Mouse (Mus musculus) embryonic facial prominence, embryonic 11.5 days (tissue): ENCODE data around the gene Vwa7. TPM values are rescaled to one million over a fixed set of nuclear protein-coding genes. Genes with fewer than 3 reads are reported as not detected.

ENCODE experiments used
- ATAC-seq: fragments of 200-750 bp; cut with Nextera tagmentation; replicated peaks from 2 replicates; pipeline ENCODE4 v1.8.0; 2017; ENCODE audit warnings: low read depth; ENCODE audit not compliant: insufficient number of reproducible peaks, low FRiP score, low TSS enrichment
- DNase-seq: peaks from one replicate; pipeline ENCODE4 v3.0.0-alpha.2; 2015; ENCODE audit warnings: low spot score
- H3K27ac ChIP-seq: fragments of 300-500 bp; sonication (generic); replicated peaks from 2 replicates; pipeline ENCODE4 v1.5.1; 2014; ENCODE audit warnings: mild to moderate bottlenecking, low read depth, low read length, control low read depth
- H3K27me3 ChIP-seq: fragments of 300-500 bp; sonication (generic); 2 replicates; pipeline ENCODE4 v1.6.1; 2014; ENCODE audit warnings: mild to moderate bottlenecking, low read length, moderate library complexity, mixed read lengths; ENCODE audit not compliant: control insufficient read depth, insufficient read depth
- H3K36me3 ChIP-seq: fragments of 300-500 bp; sonication (generic); replicated peaks from 2 replicates; pipeline ENCODE4 v1.6.1; 2014; ENCODE audit warnings: low read depth, mild to moderate bottlenecking, low read length, moderate library complexity, mixed read lengths; ENCODE audit not compliant: control insufficient read depth, insufficient read depth
- H3K4me1 ChIP-seq: fragments of 300-500 bp; sonication (generic); 2 replicates; pipeline ENCODE4 v1.6.1; 2014; ENCODE audit warnings: low read length, mixed read lengths; ENCODE audit not compliant: control insufficient read depth, insufficient read depth
- H3K4me2 ChIP-seq: fragments of 300-500 bp; sonication (generic); 2 replicates; pipeline ENCODE4 v1.6.1; 2014; ENCODE audit warnings: low read depth, mild to moderate bottlenecking, control low read depth, low read length, moderate library complexity
- H3K4me3 ChIP-seq: fragments of 300-500 bp; sonication (generic); 2 replicates; pipeline ENCODE4 v1.5.1; 2014; ENCODE audit warnings: low read depth, low read length, control low read depth
- H3K9ac ChIP-seq: fragments of 300-500 bp; sonication (generic); replicated peaks from 2 replicates; pipeline ENCODE4 v1.6.1; 2014; ENCODE audit warnings: mild to moderate bottlenecking, control low read depth, low read length
- H3K9me3 ChIP-seq: fragments of 300-500 bp; sonication (generic); replicated peaks from 2 replicates; pipeline ENCODE4 v1.6.1; 2016; ENCODE audit warnings: mild to moderate bottlenecking, low read length, inconsistent platforms, mixed read lengths; ENCODE audit not compliant: control insufficient read depth
- WGBS: fragments of 180-500 bp; shearing (Covaris S2); extraction: QIAGEN DNeasy Blood & Tissue Kit; methylation state at CpG from one replicate; pipeline ENCODE4 v1.1.7; 2014; 5-methylcytosine and 5-hydroxymethylcytosine counted together
- polyA plus RNA-seq: library from polyadenylated mRNA; unstranded; fragments of >200 nt; fragmentation: Nextera tagmentation; extraction: Ambion mirVana; gene quantifications from 2 replicates; pipeline ENCODE4 v1.2.1, GENCODE M21; 2014

The Vwa7 gene
- polyA plus RNA-seq, 1 experiment from 2014 or later: 0.17 TPM

DNA sequence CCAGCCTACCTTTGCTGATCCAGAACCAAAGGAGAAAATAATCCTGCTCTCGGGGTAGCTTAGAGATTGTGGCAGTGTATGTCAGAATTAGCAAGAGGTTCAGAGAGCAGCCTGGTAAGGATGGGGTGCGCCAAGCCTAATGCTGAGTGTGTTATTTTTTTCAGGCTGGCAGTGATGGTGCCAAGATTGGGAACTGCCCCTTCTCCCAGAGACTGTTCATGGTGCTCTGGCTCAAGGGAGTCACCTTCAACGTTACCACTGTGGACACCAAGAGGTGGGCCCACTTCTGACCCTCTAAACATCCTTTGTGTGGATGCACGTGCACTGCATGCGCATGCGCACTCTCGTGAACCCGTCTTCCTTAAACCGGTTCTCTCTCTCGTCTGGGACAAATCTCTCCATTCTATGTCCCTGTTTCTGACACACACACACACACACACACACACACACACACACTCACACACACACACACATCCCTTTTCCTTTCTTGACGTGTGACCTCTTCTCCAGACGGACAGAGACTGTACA is 36.0 kb downstream of the Vwa7 start:
- Histone ChIP-seq H3K4me1 (peaks cover 2% of the 10 kb centered on the region), H3K9ac (peak overlapping the region; percentile 93), H3K27me3 (no peaks in the 10 kb centered on the region), H3K27ac (peak overlapping the region; percentile 97), H3K4me2 (peak overlapping the region; percentile 89; the same call in 1 of the 2 replicates), H3K9me3 (no peaks in the 10 kb centered on the region), H3K4me3 (peak overlapping the region; percentile 71), H3K36me3 (peaks cover 8% of the 10 kb centered on the region)
- 80% methylated on average over 12 of the region's 12 CpGs for WGBS
- DNase-seq (no peak), ATAC-seq (no peak)

DNA sequence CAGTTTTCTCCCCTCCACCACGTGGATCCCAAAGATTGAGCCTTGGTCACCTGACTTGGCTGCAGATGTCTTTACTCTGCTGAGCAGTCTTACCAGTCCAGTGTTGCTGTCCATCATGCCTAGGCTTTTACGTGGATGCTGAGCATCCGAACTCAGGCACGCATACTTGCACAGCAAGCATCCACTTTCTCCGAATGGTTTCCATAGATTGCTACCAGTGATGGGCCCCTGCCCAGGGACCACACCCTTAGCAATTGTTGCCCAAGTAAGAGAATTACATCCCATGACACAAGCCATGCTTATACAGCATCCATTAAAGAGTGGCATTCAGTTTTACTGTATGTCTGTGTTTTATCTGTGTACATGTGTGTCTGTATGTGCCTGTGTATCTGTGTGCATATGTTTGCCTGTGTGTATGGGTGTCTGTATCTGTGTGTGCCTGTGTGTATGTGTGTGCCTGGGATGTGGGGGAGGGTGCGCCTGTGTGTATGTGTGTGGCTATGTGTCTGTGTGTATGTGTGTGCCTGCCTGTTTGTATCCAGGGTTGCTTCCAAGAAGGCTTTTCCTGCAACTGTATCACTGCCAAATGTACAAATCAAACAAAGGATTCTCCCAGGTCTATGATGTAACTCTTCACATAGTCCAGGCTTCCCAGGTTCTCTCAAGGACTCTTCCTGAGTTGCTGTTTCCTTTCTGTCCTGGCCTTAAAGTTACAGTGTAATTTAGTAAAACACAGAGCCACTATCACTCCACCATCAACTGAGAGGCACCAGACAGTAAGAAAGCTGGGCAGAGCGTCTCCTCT is 39.5 kb downstream of the Vwa7 start:
- no peaks in the 10 kb centered on the region for H3K27me3 ChIP-seq
- no peak overlapping the region for H3K4me2 ChIP-seq
- H3K4me1 ChIP-seq: peaks cover 13% of the 10 kb centered on the region
- peaks cover 9% of the 10 kb centered on the region for H3K36me3 ChIP-seq
- no peak overlapping the region for H3K9ac ChIP-seq
- H3K27ac ChIP-seq: no peak overlapping the region
- H3K9me3 ChIP-seq: no peaks in the 10 kb centered on the region
- ATAC-seq: no peak
- DNase-seq: no peak
- WGBS: 94% methylated on average over 7 of the region's 7 CpGs
- no peak overlapping the region for H3K4me3 ChIP-seq

DNA sequence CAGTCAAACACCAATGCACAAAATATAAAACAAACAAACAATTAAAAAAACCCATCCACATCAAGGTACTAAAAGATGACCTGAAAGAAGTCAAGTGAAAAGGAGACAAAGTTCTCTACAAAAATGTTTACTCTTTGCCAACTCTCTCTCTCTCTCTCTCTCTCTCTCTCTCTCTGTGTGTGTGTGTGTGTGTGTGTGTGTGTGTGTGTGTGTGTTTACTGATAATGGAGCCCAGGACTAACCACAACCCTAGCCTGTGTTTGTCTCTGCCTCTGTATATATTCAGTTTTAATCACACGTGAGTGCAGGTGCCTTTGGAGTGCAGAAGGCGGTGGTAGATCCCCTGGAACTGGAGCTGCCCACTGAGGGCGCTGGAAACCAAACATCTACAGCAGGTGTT is 40.7 kb downstream of the Vwa7 start:
- no peak overlapping the region for H3K9ac ChIP-seq
- no peaks in the 10 kb centered on the region for H3K9me3 ChIP-seq
- peaks cover 13% of the 10 kb centered on the region for H3K4me1 ChIP-seq
- 80% methylated on average over 3 of the region's 3 CpGs for WGBS
- no peak overlapping the region for H3K4me2 ChIP-seq
- no peak overlapping the region for H3K27ac ChIP-seq
- DNase-seq (no peak), ATAC-seq (no peak)
- H3K27me3 ChIP-seq: no peaks in the 10 kb centered on the region
- no peak overlapping the region for H3K4me3 ChIP-seq
- H3K36me3 ChIP-seq: peaks cover 17% of the 10 kb centered on the region

DNA sequence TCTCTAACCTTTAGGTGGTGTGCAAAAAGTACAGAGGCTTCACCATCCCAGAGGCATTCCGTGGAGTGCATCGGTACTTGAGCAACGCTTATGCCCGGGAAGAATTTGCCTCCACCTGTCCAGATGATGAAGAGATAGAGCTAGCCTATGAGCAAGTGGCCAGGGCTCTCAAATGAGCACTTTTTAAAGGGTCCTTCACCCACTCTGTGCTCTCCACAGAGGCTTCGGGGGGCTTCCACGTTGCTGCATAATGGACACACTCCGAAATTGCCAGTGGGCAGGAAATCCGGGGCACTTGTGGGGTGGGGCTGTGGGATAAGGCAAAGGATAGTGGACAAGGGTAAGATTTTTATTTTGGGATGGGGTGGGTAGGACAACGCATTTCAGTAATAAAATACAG is 41.9 kb downstream of the Vwa7 start:
- H3K27ac ChIP-seq: no peak overlapping the region
- 0 out of 2 replicates have a peak overlapping the region, but pooled peaks have one; percentile 5 for H3K4me3 ChIP-seq
- WGBS: 63% methylated on average over 9 of the region's 9 CpGs
- peaks cover 12% of the 10 kb centered on the region for H3K4me1 ChIP-seq
- no peaks in the 10 kb centered on the region for H3K27me3 ChIP-seq
- ATAC-seq (no peak), DNase-seq (no peak)
- H3K9ac ChIP-seq: peak overlapping the region; percentile 9; the same call in 1 of the 2 replicates
- H3K4me2 ChIP-seq: no peak overlapping the region; the same call in 1 of the 2 replicates
- H3K36me3 ChIP-seq: peaks cover 17% of the 10 kb centered on the region
- no peaks in the 10 kb centered on the region for H3K9me3 ChIP-seq

DNA sequence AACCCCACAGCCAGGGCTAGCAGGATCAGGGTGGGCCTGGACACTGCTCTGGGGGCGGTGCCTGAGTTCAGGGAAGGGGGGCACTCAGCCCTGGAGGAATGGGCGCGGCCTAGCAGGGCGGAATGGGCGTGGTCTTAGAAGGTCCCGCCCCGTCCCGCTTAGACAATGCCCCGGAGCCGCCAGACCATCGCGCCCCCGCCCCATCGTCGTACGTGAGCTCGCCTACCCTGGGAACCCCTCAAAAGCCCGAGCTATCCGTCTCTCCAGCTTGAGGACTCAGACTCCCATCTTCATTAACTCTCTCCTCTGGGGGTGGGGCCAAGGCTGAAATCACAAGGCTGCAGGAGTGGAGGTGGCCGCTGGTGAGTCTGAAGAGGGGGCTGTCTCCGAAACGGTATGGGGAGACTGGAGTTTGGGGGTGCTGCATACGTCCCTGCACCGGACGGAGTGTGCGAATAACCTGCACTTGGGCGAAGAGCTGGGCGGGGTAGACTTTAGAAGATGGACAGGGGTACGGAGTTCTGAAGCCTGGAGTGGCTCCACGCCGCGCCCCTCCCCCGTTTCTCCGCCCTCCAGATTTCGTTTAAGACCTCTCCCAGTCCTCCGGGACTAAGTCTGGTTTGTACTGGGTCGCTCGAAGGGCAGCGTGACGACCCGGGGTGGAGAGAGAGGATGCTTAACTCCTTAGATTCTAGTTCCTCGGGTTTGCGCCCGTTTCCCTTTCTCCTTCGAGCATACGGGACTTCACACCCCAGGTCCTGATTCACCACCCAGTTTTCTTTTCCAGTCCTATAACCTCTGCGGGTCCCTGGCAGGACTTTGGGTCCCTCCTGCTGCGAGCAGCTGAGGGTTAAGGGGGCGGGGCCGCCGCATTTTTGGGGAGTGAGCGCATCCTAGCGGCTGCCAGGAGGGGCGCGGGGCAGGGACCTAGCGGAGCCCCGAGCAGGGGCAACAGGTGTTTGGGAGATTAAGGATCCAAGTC is 42.8 kb downstream of the Vwa7 start, which contains the start of gene Ddah2:
Gene Ddah2, plus strand, starts transcription at position 125 of the 982 bp plus-strand sequence.
- peak within 1 kb of the TSS; percentile 64 for H3K4me3 ChIP-seq
- H3K9me3 ChIP-seq: no peaks in the 10 kb centered on the region
- ATAC-seq (peak; percentile 89), DNase-seq (peak; percentile 98)
- peak within 1 kb of the TSS; percentile 84 for H3K4me2 ChIP-seq
- H3K4me1 ChIP-seq: peaks cover 12% of the 10 kb centered on the region
- H3K36me3 ChIP-seq: peaks cover 15% of the 10 kb centered on the region
- peak within 1 kb of the TSS; percentile 92 for H3K9ac ChIP-seq
- peak within 1 kb of the TSS; percentile 71 for H3K27ac ChIP-seq
- under 1% methylated on average over 56 of the region's 57 CpGs for WGBS
- H3K27me3 ChIP-seq: no peaks in the 10 kb centered on the region

DNA sequence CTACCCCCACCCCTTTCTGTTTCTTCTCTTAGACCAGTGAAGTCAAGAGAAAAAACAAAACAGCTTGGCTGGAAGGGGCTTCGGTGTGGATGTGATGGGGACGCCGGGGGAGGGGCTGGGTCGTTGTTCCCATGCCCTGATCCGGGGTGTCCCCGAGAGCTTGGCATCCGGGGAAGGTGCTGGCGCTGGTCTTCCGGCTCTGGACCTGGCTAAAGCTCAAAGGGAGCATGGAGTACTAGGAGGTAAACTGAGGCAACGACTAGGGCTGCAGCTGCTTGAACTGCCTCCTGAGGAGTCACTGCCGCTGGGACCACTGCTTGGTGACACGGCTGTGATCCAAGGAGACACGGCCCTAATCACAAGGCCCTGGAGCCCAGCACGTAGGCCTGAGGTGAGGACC is 43.7 kb downstream of the Vwa7 start:
- peaks cover 9% of the 10 kb centered on the region for H3K36me3 ChIP-seq
- ATAC-seq (no peak), DNase-seq (no peak)
- H3K4me1 ChIP-seq: peaks cover 12% of the 10 kb centered on the region
- WGBS: 24% methylated on average over 14 of the region's 14 CpGs
- H3K27me3 ChIP-seq: no peaks in the 10 kb centered on the region; the same call in 1 of the 2 replicates
- H3K9ac ChIP-seq: peak overlapping the region; percentile 92
- peak overlapping the region; percentile 64 for H3K4me3 ChIP-seq
- H3K9me3 ChIP-seq: no peaks in the 10 kb centered on the region
- no peak overlapping the region for H3K27ac ChIP-seq
- peak overlapping the region; percentile 84 for H3K4me2 ChIP-seq

DNA sequence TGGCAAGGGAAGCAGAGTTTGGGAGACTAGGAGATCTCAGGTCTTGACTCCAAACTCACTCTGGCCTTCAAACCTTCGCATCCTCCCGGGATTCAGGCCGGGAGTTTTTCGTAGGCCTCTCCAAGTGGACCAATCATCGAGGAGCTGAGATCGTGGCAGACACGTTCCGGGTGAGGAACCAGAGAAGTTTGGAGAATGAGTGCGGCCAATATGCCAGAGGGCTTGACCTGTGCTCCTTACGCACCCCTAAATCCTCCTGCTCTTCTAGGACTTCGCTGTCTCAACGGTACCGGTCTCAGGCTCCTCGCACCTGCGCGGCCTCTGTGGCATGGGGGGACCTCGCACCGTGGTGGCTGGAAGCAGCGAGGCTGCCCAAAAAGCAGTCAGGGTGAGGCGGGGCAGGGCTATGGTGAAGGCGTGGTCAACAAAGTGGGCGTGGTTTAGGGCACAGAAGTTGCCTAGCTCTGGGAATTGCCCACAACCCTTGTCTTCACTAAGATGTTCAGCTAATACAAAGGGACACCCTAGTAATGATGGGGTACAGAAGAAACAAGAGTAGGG is 44.4 kb downstream of the Vwa7 start:
- Histone ChIP-seq H3K9ac (peak overlapping the region; percentile 92; the same call in 1 of the 2 replicates), H3K27ac (no peak overlapping the region), H3K9me3 (no peaks in the 10 kb centered on the region), H3K4me2 (peak overlapping the region; percentile 84), H3K4me1 (peaks cover 16% of the 10 kb centered on the region), H3K4me3 (peak overlapping the region; percentile 64), H3K27me3 (peaks cover 6% of the 10 kb centered on the region), H3K36me3 (peaks cover 9% of the 10 kb centered on the region)
- no peak for DNase-seq
- ATAC-seq: no peak
- WGBS: 53% methylated on average over 22 of the region's 22 CpGs
